Mouse (Mus musculus) cerebellum, postnatal 25 days (tissue): Measurements from ENCODE around the gene Evi2b.

ENCODE experiments used
- DNase-seq, 2 experiments: peaks; one replicate each; pipeline ENCODE4 v3.0.0; 2021; ENCODE audit warnings: mixed read lengths in 2 of 2

Gene Evi2b

DNA sequence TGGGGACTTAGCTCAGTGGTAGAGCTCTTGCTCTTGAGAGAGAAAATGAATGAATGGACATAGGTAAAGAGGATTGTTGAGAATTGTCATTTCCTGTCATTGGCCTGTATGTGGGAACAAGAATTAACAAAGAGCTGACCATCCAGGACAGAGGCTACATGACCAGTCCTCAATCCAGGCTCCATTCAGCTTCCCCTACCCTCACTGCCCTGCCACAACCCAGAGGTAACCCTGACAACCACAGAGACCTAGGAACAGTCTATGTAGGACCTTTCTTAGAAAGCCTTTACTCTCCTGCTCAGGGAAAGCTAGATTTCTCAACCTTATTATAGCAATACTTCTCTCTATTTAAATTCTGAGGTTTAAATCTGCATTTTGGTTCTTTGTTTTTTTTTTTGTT is 2.8 kb downstream of the Evi2b start:
- DNase-seq = no peak

DNA sequence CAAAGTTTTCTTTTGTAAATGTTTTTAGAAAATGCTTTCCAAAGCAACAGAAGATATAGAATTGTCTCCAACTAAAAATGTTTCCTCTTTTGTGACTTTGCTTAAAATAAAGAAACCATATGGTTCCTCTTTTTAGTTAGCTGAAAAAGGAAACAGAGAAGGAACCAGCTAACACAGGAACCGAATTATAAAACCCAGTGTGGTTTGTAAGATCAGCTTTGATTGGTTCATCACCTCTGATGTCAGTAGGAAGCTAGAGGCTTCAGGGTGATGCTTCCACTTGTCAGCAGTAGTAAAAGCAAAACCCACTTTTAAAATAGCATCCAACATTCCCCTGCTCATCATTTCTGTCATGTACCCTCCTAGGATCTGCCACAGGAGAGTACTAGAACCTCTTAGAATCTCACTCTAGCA is 3.7 kb downstream of the Evi2b start:
- DNase-seq = no peak

DNA sequence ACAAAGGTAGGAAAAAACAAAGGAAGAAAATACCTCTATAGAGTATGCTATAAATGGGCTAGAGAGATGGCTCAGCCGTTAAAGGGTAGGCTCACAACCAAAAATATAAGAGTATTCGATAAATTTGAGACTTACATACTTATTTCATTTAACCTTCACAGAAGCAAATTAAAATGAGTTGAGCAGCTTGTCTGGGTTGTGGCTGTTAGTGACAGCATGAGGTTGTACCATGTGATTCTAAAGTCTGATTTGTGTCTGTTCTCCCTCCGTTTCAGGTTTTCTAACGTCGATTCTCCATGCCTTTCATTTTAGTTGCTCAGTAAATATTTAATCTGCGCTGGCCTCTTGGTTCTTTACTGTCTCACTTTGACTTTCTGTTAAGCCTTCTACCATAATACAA is 4.3 kb downstream of the Evi2b start:
- no peak for DNase-seq

DNA sequence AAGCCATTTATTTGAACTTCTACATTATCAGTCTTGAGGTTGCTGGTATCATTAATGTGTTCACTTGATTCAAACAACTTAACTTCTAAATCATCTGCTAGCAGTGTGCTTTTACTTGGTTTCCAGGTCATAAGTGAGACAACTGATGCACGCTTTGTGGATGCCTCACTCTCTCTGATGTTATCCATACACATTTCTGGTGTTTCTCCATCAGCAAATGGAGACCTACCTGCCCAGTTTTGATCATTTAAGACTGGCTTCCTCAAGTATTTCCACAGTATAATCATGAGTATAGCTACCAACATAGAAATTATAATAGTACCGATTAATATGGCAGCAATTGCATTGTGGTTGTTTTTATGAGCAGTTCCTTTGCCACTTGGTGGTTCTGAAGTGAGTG is 7.8 kb downstream of the Evi2b start:
- DNase-seq = no peak

DNA sequence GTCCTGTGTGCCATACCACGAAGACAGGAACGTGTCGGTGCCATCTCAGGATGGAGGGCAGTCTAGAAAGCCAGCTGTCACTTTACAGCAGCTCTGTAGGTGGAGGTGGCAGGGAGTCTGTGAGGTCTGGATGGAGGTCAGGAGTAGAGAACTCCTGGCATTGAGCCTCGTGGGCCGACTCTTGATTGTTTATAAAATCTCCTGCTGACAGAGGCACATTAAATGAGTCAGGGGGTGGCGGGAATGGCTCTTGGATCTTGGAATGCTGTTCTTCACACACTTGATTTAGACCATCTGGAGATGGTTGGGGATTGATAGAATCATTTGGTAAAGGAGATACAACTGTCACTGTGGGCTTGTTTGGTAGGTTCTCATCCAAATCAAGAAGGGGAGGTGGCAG is 8.2 kb downstream of the Evi2b start:
- DNase-seq = peak in 1 of 2 experiments; percentile 33

DNA sequence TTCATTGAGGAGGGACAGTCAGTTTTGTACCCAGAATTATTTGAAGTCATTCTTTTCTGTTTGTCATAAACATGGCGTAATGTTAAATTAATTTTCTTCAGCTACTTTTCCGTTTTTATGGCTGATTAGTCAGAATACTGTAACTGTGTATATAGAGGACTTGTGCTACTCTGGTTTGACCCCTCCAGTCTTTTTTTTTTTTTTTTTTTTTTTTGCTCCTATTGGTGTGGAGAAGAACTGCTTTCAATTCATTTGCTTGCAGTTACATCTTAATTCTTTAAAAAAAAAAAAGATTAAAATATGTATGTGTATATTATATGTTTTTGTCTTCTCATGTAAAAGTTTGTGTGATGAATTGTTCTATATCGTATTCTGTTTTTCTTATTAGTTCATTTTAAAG is 11.6 kb downstream of the Evi2b start:
- DNase-seq = no peak

DNA sequence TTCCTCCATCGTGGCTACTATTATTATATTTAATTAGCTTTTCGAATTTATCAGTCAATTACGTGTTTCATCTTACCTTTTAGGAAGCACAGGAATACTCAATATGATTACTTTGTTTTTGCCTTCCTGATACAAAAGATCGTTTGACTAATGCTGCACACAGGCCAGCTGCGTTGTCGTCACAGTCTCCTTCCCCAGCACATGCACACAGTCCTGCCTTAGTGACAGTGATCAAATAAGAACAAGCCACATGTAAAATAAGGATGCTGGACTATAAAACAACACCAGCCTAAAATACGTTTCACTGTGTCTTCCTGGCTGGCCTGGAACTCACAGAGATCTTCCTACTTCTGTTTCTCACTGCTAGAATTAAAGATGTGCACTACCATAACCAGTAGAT is 19.1 kb downstream of the Evi2b start:
- DNase-seq = no peak

DNA sequence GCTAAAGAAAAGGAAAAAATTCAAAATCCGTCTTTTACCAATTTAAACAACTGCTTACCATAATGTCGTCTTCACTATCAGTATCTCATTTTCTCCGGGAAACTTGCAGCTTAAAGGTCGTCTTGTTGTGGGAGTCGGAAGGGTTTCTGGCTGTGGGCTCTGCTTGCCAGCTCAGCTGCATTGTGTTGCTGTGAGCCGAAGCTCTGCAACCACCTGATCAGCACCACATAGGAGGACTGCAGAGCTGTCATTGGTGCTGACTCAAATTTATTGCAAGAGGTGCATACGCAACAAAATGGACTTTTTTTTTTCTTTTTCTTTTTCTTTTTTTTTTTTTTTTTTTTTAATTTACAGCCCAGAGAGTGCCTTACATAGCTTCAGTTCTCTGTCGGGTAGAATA is 19.7 kb downstream of the Evi2b start, which contains the start of gene Omg:
Gene Omg (minus strand): TSS at position 240 of the 400 bp plus-strand sequence.
- DNase-seq = peak in 1 of 2 experiments; percentile 36

DNA sequence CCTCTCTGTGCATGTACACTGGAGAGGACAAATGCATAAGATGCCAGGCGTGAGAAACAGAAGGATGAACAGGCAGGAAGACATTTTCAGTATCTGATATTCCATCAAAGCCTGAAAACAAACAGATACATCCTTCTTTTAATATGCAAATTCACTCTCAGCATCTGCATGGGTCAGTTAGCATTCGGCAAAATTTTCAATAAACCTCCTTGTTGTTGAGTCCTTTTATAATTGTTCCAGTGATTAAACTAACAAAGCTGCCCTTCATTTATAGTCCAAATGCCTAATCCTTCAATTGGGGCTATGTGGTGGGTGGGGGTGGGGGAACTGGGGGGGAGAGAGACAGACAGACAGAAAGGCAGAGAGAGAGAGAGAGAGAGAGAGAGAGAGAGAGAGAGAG is 20.6 kb downstream of the Evi2b start:
- no peak for DNase-seq

DNA sequence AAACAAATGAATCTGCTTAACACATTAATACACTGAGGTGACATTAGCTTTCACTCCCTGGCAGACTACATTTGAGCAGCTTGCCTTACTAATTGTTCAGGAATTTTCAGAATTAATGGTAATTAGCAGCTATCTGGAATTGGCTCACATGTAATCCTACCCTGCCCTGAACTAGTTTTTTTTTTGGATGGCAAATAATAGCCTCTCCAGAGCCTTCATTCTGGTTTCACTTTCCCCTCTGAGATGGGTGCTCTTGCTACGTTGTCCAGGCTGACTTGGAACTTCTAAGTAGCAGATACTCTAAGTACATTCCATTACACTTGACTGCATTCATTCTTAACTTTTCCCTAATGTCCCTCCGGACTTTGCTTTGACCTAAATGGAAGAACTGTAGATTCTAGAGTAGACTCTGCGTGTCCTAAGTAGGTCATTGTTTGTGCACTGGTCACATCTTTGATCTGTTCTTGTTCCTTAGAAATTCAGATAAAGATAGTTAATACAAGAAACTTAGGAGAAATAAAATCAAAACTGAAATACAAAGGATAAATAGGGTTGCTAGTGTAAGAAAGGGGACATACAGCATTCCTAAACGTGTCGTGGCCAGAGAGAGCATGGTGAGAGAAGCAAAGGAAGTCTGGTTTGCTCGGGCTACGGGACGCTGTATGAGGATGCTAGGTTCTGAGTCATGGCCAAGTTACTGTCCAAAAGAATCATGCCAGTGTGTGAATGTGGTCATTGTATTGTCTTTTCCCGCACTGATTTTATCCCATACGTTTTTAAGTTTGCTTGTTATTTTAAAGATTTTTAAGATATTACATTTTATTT is 28.4 kb downstream of the Evi2b start:
- peak; percentile 16 to 33 for DNase-seq

DNA sequence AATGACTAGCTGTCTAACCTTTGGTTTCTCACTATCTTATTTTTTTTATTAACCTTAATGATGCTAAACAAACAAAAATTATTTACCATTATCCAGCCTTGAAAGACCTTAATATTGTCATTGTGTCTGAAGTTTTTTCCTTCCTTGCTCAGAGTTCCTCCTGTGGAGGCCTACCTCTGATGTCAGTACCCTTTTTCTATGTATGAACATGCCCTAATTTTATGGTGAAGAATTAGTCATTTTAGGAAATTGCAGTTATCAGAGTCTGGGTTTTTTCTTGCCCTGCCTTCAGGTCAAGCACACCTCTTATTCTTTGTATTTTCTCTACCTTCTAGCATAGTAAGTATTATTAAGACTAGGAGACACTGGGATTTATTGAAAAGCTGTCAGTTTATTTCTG is 38.8 kb downstream of the Evi2b start:
- no peak for DNase-seq

DNA sequence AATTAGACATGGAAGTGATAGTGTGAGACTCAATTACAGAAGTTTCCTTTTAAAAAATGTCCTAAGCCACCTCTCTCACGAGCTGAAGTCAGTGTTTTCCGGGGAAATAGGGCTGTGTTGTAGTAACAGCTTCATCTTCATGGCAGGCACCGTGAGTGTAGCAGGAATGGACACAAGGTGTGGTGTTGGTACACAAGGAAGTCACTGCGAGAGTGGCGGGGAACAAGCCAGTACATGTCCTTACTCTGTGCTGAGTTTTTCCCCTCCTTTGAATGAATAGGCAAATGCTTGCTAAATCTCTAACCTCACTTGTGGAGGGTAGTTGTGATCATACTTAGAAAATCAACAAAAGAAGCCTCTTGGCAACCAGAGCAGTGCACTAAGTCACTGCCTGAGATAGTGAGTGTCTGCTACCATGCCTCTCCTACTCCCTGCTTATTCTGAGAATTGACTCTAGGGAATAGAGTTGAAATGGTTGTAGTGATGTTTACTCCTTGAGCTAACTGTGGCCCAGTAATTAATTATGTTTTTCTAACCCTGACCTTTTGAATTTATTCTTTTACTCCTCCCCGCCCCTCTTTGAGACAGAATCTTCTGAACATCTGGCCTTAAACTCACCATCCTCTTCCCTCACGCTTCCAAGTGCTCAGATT is 39.6 kb downstream of the Evi2b start:
- no peak for DNase-seq

DNA sequence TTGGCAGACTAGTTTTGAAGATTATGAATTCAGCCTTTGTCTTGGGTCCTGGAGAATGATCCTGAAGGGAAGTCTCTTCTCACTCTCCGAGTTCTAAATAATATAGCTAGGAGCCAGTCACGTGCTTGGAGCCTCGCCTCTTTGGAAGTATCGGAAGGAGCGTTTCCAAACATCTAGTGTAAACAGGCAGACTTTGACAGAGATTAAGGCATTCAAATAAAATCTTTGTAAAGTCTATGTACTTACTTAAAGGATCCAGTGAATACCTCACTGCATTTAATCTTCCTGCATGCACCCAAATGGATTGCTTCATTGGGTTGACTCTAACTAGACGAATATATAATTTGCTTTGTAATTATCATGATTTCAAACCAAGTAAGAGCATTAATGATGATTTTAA is 40.2 kb downstream of the Evi2b start:
- no peak for DNase-seq

DNA sequence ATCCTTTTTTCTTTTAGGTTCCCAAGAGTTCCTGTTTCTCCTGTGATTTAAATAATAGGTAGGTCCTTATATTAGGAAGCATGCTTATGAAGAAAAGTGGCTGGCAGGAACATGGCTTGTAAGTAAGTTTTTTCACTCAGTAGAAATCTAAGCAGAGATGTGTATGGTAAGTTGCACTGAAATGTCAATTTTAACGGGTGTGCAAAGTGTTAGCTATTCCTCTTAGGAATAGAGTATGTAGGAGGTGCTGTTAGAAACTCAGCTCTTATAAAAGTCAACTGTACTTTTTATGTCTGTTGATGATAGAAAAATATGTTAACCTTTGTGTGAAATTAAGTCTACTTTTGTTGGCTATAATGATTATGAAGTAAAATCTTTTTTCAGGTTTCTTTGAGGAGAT is 55.5 kb downstream of the Evi2b start:
- DNase-seq = no peak
